Mouse (Mus musculus) liver, postnatal 0 days (tissue): ENCODE results near the gene Pygl. TPM values are rescaled to one million over a fixed set of nuclear protein-coding genes. Genes with fewer than 3 reads are reported as not detected.

ENCODE experiments used
- ATAC-seq: fragments of 200-750 bp; cut with Nextera tagmentation; 2 replicates; pipeline ENCODE4 v1.8.0; 2017; ENCODE audit warnings: mild to moderate bottlenecking, moderate library complexity
- DNase-seq: peaks from one replicate; pipeline ENCODE4 v3.0.0-alpha.2; 2016
- H3K27ac ChIP-seq: fragments of 300-500 bp; sonication (generic); 2 replicates; pipeline ENCODE4 v1.5.1; 2014; ENCODE audit warnings: antibody characterized with exemption, moderate library complexity, mild to moderate bottlenecking, low read depth
- H3K27me3 ChIP-seq: fragments of 300-500 bp; sonication (generic); 2 replicates; pipeline ENCODE4 v1.6.1; 2014; ENCODE audit warnings: low read length, control low read depth, mixed read lengths; ENCODE audit not compliant: insufficient read depth
- H3K36me3 ChIP-seq: fragments of 300-500 bp; sonication (generic); replicated peaks from 2 replicates; pipeline ENCODE4 v1.6.1; 2014; ENCODE audit warnings: mild to moderate bottlenecking, control low read depth, low read length, moderate library complexity, mixed read lengths; ENCODE audit not compliant: insufficient read depth
- H3K4me1 ChIP-seq: fragments of 300-500 bp; sonication (generic); 2 replicates; pipeline ENCODE4 v1.6.1; 2014; ENCODE audit warnings: antibody characterized with exemption, mild to moderate bottlenecking, control low read depth; ENCODE audit not compliant: insufficient read depth
- H3K4me2 ChIP-seq: fragments of 300-500 bp; sonication (generic); 2 replicates; pipeline ENCODE4 v1.6.1; 2014; ENCODE audit warnings: low read depth, mild to moderate bottlenecking, low read length, moderate library complexity, mixed read lengths
- H3K4me3 ChIP-seq: fragments of 300-500 bp; sonication (generic); 2 replicates; pipeline ENCODE4 v1.5.1; 2014; ENCODE audit warnings: low read depth, low read length
- H3K9ac ChIP-seq: fragments of 300-500 bp; sonication (generic); replicated peaks from 2 replicates; pipeline ENCODE4 v1.6.1; 2014; ENCODE audit warnings: mild to moderate bottlenecking, moderate library complexity
- H3K9me3 ChIP-seq: fragments of 300-500 bp; sonication (generic); 2 replicates; pipeline ENCODE4 v1.6.1; 2016; ENCODE audit warnings: mild to moderate bottlenecking, control low read depth, low read length, mixed read lengths
- CTCF ChIP-seq: sonication (generic); IDR thresholded peaks from 2 replicates; pipeline ENCODE4 v1.5.1; 2016; ENCODE audit warnings: antibody characterized with exemption, low read depth
- EP300 ChIP-seq: IDR thresholded peaks from 2 replicates; pipeline ENCODE4 v1.6.1; 2016; ENCODE audit warnings: antibody characterized with exemption, low read depth, mild to moderate bottlenecking
- WGBS: fragments of 180-500 bp; shearing (Covaris S2); extraction: QIAGEN DNeasy Blood & Tissue Kit; methylation state at CpG from one replicate; pipeline ENCODE4 v1.1.7; 2014; ENCODE audit not compliant: insufficient replicate concordance; 5-methylcytosine and 5-hydroxymethylcytosine counted together
- polyA plus RNA-seq: library from polyadenylated mRNA; unstranded; fragments of >200 nt; fragmentation: Nextera tagmentation; extraction: Ambion mirVana; gene quantifications from 2 replicates; pipeline ENCODE4 v1.2.1, GENCODE M21; 2015

The Pygl gene
- polyA plus RNA-seq, 1 experiment from 2014 or later: 114 TPM

DNA sequence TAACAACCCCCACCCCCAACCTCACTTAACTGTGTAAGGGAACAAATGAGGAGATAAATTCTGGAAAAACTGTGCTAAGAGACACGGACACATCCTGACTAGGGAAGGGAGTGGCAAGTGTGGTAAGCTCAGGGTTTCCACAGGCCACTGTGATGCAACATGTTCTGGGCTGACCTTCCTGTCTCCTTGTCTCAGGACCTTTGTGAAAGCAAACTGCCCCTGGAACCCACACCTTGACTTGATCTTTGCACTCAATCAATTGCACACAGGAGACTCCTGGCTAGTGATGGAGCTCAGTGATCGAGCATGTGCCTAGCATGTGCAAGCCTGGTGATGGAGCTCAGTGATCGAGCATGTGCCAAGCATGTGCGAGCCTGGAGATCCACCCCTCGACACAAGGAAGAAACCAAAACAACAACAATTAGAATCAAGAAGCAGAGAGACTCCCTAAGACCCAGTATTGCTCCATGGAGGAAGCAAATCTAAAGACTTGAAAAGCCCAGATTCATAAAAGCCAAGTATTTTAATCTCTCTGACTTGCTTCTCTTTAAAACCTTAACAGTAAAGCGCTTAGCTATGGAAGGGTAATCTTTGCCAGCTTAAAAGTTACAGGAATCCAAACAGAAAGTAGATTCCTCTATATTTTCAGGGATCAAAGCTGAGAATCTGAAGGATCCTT is 2.5 kb upstream of the Pygl start:
- Histone ChIP-seq H3K4me3 (0 out of 2 replicates have a peak overlapping the region, but pooled peaks have one; percentile 10), H3K27me3 (no peaks in the 10 kb centered on the region), H3K4me1 (peaks cover 50% of the 10 kb centered on the region), H3K36me3 (no peaks in the 10 kb centered on the region), H3K9ac (no peak overlapping the region), H3K27ac (peak overlapping the region; percentile 75), H3K4me2 (peak overlapping the region; percentile 45), H3K9me3 (no peaks in the 10 kb centered on the region)
- WGBS: 64% methylated on average over 6 of the region's 6 CpGs
- DNase-seq (peak; percentile 72), ATAC-seq (peak; percentile 79)
- peak; percentile 40; the same call in 1 of the 2 replicates for TF ChIP-seq EP300
- no peak for TF ChIP-seq CTCF

DNA sequence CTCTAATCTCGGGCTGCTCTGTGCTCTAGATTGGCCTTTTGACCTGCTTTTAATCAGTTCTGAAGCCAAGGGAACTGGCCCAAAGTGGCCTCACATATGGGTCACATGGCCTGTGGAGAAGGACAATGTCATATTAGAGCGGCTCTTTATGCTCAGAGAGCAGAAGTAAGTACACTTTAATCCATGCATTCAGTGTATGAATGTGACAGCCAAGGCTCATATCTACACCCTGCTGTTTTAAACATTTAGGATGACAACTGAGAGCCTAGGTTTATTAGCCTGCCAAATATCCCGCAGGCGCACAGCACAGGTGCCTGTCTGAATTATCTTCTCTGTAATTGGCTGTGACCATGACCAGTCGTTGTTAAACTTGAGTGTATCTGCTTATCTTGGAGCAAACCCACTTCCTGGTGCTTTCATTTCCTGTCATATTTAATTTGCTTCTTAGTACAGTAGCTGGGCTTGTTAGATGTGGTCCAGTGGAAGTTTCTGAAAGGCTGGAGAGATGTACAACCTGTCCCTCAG is 794 bp upstream of the Pygl start:
- H3K4me2 ChIP-seq: peak overlapping the region; percentile 38; the same call in 1 of the 2 replicates
- ATAC-seq (no peak), DNase-seq (no peak)
- no peaks in the 10 kb centered on the region for H3K9me3 ChIP-seq
- H3K9ac ChIP-seq: no peak overlapping the region
- peaks cover 60% of the 10 kb centered on the region for H3K4me1 ChIP-seq
- H3K4me3 ChIP-seq: no peak overlapping the region
- peak overlapping the region; percentile 49; the same call in 1 of the 2 replicates for H3K27ac ChIP-seq
- H3K27me3 ChIP-seq: no peaks in the 10 kb centered on the region
- H3K36me3 ChIP-seq: no peaks in the 10 kb centered on the region
- 24% methylated on average over 5 of the region's 5 CpGs for WGBS
- no peak for TF ChIP-seq EP300
- TF ChIP-seq CTCF: no peak

DNA sequence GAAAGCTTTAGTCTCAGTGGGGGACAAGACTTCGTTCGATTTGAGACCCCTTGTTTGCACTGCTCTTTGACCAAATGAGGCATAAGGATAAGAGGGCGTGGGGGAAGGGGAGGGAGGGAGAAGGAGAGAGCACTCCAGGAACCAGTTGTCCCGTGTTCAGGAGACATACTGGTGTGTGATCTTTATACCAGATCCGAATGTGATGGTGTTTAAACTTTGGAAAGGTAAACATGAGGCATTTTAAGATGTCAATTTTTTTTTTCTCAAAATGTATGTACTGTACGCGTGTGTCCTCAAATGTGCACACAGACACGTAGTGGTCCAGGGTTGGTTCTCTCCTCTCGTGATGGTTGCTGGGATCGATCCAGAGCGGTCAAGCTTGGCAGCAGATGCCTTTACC is 3.1 kb downstream of the Pygl start:
- Histone ChIP-seq H3K4me1 (peaks cover 55% of the 10 kb centered on the region), H3K27me3 (no peaks in the 10 kb centered on the region), H3K9me3 (no peaks in the 10 kb centered on the region), H3K27ac (peak overlapping the region; percentile 91), H3K36me3 (no peaks in the 10 kb centered on the region; the same call in 1 of the 2 replicates), H3K4me3 (peak overlapping the region; percentile 78), H3K9ac (peak overlapping the region; percentile 63), H3K4me2 (peak overlapping the region; percentile 81)
- TF ChIP-seq CTCF: no peak
- TF ChIP-seq EP300: no peak
- 51% methylated on average over 11 of the region's 11 CpGs for WGBS
- no peak for DNase-seq
- ATAC-seq: peak; percentile 11; the same call in 1 of the 2 replicates

DNA sequence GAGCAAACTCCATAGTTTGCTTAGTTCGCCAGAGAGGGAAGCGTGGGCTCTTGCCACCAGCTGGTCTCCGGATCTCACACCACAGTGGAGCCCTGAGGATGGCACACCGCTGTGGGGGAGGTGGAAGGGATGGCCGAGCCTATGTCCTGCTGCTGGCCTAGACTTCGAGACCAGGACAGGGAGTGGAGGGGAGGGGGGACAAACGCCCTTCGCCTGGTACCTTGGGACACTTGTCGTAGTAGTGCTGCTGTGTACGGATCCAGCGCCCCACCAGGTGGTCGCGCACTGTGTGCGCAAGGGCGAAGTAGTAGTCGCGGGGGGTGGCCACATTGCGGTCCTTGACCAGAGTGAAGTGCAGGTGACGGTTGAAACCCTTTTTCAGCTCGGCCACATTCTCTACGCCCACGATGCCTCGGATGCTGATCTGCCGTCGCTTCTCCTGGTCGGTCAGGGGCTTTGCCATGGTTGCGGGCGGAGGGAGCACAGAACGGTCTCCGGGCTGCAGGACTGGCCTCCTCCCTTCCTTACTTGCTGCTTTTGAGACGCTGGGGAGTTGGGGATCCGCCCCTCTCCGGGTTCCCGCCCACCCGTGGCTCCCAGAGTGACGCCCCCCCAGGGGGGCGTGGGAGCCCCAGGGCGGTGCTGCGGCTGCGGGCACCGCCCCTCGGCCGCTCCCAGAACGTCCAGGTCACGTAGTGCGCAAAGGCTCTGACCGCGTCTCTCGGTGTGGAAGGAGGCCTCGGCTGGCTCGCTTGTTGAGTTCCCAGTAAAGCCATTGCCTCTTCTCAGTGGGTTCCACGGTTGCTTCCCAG is 4.0 kb downstream of the Pygl start:
- H3K9ac ChIP-seq: peak overlapping the region; percentile 82
- TF ChIP-seq EP300: peak; percentile 65; the same call in 1 of the 2 replicates
- peak; percentile 15; the same call in 1 of the 2 replicates for TF ChIP-seq CTCF
- no peaks in the 10 kb centered on the region; the same call in 1 of the 2 replicates for H3K36me3 ChIP-seq
- no peaks in the 10 kb centered on the region for H3K27me3 ChIP-seq
- peak overlapping the region; percentile 91 for H3K27ac ChIP-seq
- H3K9me3 ChIP-seq: no peaks in the 10 kb centered on the region
- DNase-seq (peak; percentile 95), ATAC-seq (peak; percentile 97)
- H3K4me2 ChIP-seq: peak overlapping the region; percentile 81
- peak overlapping the region; percentile 78 for H3K4me3 ChIP-seq
- peaks cover 49% of the 10 kb centered on the region for H3K4me1 ChIP-seq
- WGBS: under 1% methylated on average over 49 of the region's 52 CpGs

DNA sequence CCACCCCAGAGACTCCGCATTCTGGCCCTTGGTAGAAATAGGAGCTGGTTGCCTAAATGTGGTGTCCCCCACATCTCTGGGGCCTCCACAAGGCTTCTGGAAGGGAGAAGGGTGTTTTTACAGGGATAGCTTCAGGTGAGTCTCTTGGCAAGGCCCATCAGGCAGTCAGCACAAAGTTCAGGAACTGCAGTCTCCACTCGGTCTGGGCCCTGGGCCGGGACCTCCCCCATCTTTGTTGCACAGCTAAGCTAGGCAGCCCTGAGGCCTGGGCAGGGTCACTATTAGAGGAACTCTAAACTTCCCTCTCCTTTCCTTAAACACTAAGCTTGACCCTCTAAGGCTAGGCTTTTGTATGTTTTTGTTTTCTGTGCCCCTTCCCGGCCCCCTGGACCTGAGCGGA is 4.6 kb downstream of the Pygl start:
- Histone ChIP-seq H3K27me3 (no peaks in the 10 kb centered on the region), H3K4me2 (peak overlapping the region; percentile 81), H3K27ac (peak overlapping the region; percentile 91), H3K9me3 (no peaks in the 10 kb centered on the region), H3K4me3 (peak overlapping the region; percentile 78), H3K9ac (peak overlapping the region; percentile 82), H3K36me3 (no peaks in the 10 kb centered on the region; the same call in 1 of the 2 replicates), H3K4me1 (peaks cover 42% of the 10 kb centered on the region)
- TF ChIP-seq CTCF (no peak), EP300 (no peak)
- peak; percentile 41 for DNase-seq
- 16% methylated on average over 5 of the region's 5 CpGs for WGBS
- ATAC-seq: peak; percentile 9; the same call in 1 of the 2 replicates

DNA sequence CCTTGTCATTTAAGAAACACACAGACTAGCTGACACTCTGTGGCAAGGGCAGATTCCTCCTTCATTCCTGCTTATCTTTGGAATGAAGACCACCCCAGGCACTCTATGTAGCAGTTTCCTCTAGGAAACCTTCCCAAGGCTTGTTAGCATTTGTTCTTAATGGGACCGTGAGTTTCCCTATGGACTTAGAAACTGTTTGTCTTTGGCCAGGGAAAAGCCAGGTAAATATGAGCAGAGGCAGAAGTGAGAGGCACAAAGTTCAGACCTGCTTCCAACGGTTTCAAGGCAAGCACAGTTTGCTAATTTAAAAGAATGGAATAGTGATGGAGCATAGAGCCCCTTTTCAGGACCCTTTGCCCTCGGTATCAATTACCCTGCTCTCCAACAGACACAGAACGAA is 8.0 kb downstream of the Pygl start:
- H3K27ac ChIP-seq: peak overlapping the region; percentile 55
- H3K9ac ChIP-seq: no peak overlapping the region
- peak overlapping the region; percentile 56 for H3K4me2 ChIP-seq

More for the DNA sequence above, 8.0 kb downstream of the Pygl start:
- Histone ChIP-seq H3K4me1 (peaks cover 32% of the 10 kb centered on the region), H3K27me3 (no peaks in the 10 kb centered on the region), H3K4me3 (no peak overlapping the region), H3K9me3 (no peaks in the 10 kb centered on the region), H3K36me3 (peaks cover 22% of the 10 kb centered on the region)
- no peak for DNase-seq
- WGBS: 54% methylated on average over 4 of the region's 4 CpGs
- no peak for ATAC-seq
- TF ChIP-seq CTCF: no peak
- no peak for TF ChIP-seq EP300
